Mouse (Mus musculus) gastrocnemius, adult 2 months (tissue): ENCODE results near the gene Mettl22. TPM values are rescaled to one million over a fixed set of nuclear protein-coding genes. Genes with fewer than 3 reads are reported as not detected.
A peak's percentile ranks its signal among the peaks of the same experiment; 100 is the strongest.

ENCODE experiments used
- DNase-seq: peaks from one replicate; pipeline ENCODE4 v3.0.0; 2022
- H3K27ac ChIP-seq: fragments of 200-600 bp; 2 replicates; pipeline ENCODE4 v1.8.1; 2022; ENCODE audit warnings: mild to moderate bottlenecking
- H3K4me3 ChIP-seq: fragments of 200-600 bp; 2 replicates; pipeline ENCODE4 v1.8.1; 2022; ENCODE audit warnings: mild to moderate bottlenecking, moderate library complexity
- CTCF ChIP-seq: fragments of 200-600 bp; IDR thresholded peaks from 2 replicates; pipeline ENCODE4 v1.8.1; 2022; ENCODE audit warnings: antibody characterized with exemption, mild to moderate bottlenecking, moderate library complexity
- intact Hi-C: fragments of 180-260 bp; cut with DNase I; formaldehyde crosslinking; loops from one replicate; pipeline ENCODE4 v1.15.1; 2025
- total RNA-seq, 2 experiments: library from RNA; stranded (reverse); gene quantifications; 2 replicates each; pipeline ENCODE4 v1.2.3; 2021

Gene Mettl22
- total RNA-seq, 2 experiments from 2014 or later: 89.1 to 89.4 TPM

GRCm38 (mm10) chr16:8520525-8520924 is 49.9 kb downstream of the Mettl22 start:
- Histone ChIP-seq H3K4me3 (no peak overlapping the region), H3K27ac (no peak overlapping the region)
- intact Hi-C loops: no loop called here
- TF ChIP-seq CTCF: no peak
- no peak for DNase-seq

GRCm38 (mm10) chr16:8521322-8521721 is 50.7 kb downstream of the Mettl22 start:
- no peak for TF ChIP-seq CTCF
- intact Hi-C loops: no loop called here
- DNase-seq: no peak
- H3K4me3 ChIP-seq: no peak overlapping the region
- H3K27ac ChIP-seq: no peak overlapping the region

GRCm38 (mm10) chr16:8523480-8524144 is 53.0 kb downstream of the Mettl22 start:
- TF ChIP-seq CTCF: no peak
- no peak overlapping the region for H3K4me3 ChIP-seq
- no peak overlapping the region for H3K27ac ChIP-seq
- DNase-seq: peak; percentile 24
- intact Hi-C loops: no loop called here

- no peak overlapping the region for H3K27ac ChIP-seq
- DNase-seq: no peak
These were observed 53.7 kb downstream of the Mettl22 start for GRCm38 (mm10) chr16:8524163-8524847.

GRCm38 (mm10) chr16:8525293-8525692 is 54.7 kb downstream of the Mettl22 start:
- TF ChIP-seq CTCF: no peak
- H3K27ac ChIP-seq: no peak overlapping the region
- no peak for DNase-seq
- intact Hi-C loops: no loop called here
- no peak overlapping the region for H3K4me3 ChIP-seq

More at GRCm38 (mm10) chr16:8524163-8524847, 53.7 kb downstream of the Mettl22 start:
- intact Hi-C loops: no loop called here
- TF ChIP-seq CTCF: no peak
- no peak overlapping the region for H3K4me3 ChIP-seq

- intact Hi-C loops: no loop called here
- no peak for TF ChIP-seq CTCF
- DNase-seq: no peak
- Histone ChIP-seq H3K4me3 (no peak overlapping the region), H3K27ac (no peak overlapping the region)
These were observed 55.3 kb downstream of the Mettl22 start for GRCm38 (mm10) chr16:8525877-8526276.

- no peak for TF ChIP-seq CTCF
- intact Hi-C loops: no loop called here
- H3K27ac ChIP-seq: no peak overlapping the region
- H3K4me3 ChIP-seq: no peak overlapping the region
- no peak for DNase-seq
These were observed 58.8 kb downstream of the Mettl22 start for GRCm38 (mm10) chr16:8529389-8529788.

- no peak for TF ChIP-seq CTCF
- Histone ChIP-seq H3K27ac (no peak overlapping the region), H3K4me3 (no peak overlapping the region)
- DNase-seq: no peak
- intact Hi-C loops: no loop called here
These were observed 59.4 kb downstream of the Mettl22 start for GRCm38 (mm10) chr16:8530018-8530417.

GRCm38 (mm10) chr16:8532461-8532860 is 61.9 kb downstream of the Mettl22 start:
- no peak overlapping the region for H3K4me3 ChIP-seq
- intact Hi-C loops: no loop called here
- no peak for TF ChIP-seq CTCF

GRCm38 (mm10) chr16:8532894-8533293 is 62.3 kb downstream of the Mettl22 start:
- no peak for DNase-seq
- no peak overlapping the region for H3K4me3 ChIP-seq
- TF ChIP-seq CTCF: no peak
- H3K27ac ChIP-seq: no peak overlapping the region
- intact Hi-C loops: no loop called here

More at GRCm38 (mm10) chr16:8532461-8532860, 61.9 kb downstream of the Mettl22 start:
- no peak for DNase-seq
- no peak overlapping the region for H3K27ac ChIP-seq

- TF ChIP-seq CTCF: no peak
- no peak for DNase-seq
- Histone ChIP-seq H3K27ac (no peak overlapping the region), H3K4me3 (no peak overlapping the region)
- intact Hi-C loops: no loop called here
These were observed 62.9 kb downstream of the Mettl22 start for GRCm38 (mm10) chr16:8533477-8533876.

GRCm38 (mm10) chr16:8534466-8535200 is 64.0 kb downstream of the Mettl22 start:
- DNase-seq: no peak
- TF ChIP-seq CTCF: no peak
- 0 out of 2 replicates have a peak overlapping the region, but pooled peaks have one; percentile 3 for H3K4me3 ChIP-seq
- intact Hi-C loops: no loop called here
- H3K27ac ChIP-seq: no peak overlapping the region

- DNase-seq: no peak
- intact Hi-C loops: no loop called here
- TF ChIP-seq CTCF: no peak
- peak overlapping the region; percentile 3; the same call in 1 of the 2 replicates for H3K4me3 ChIP-seq
- H3K27ac ChIP-seq: no peak overlapping the region; the same call in 1 of the 2 replicates
These were observed 64.8 kb downstream of the Mettl22 start for GRCm38 (mm10) chr16:8535411-8535810.
